Mouse (Mus musculus) Patski (cell line): ENCODE results near the gene Nfkb1. TPM values are rescaled to one million over a fixed set of nuclear protein-coding genes. Genes with fewer than 3 reads are reported as not detected.

ENCODE experiments used
- ATAC-seq: fragments of 100-300 bp; one replicate; pipeline ENCODE4 v1.8.0; 2021
- CTCF ChIA-PET: fragments of 350-600 bp; sonication (Branson Sonifier 250); formaldehyde crosslinking; loops from one replicate; lab custom pipeline; 2022; ENCODE audit warnings: inconsistent platforms; lab: Charles Lee
- POLR2A ChIA-PET: fragments of 350-600 bp; sonication (Branson Sonifier 250); formaldehyde crosslinking; loops from one replicate; lab custom pipeline; 2022; ENCODE audit warnings: antibody characterized with exemption, inconsistent platforms; lab: Charles Lee
- DNase-seq: peaks from one replicate; pipeline ENCODE4 v3.0.0-alpha.2; 2011; ENCODE audit warnings: low read depth, low spot score
- H3K27me3 ChIP-seq: fragments of 371-371 bp; one replicate; pipeline ENCODE4 v1.5.1; 2021
- CTCF ChIP-seq: fragments of 100-300 bp; IDR thresholded peaks from one replicate; pipeline ENCODE4 v1.5.1; 2021
- in situ Hi-C: fragments of 300-500 bp; cut with MboI; formaldehyde crosslinking; loops from 3 replicates; pipeline ENCODE4 v1.11.1; 2018; ENCODE audit warnings: low pct_unique_long_range_greater_than_20kb, mixed read lengths
- polyA plus RNA-seq: library from polyadenylated mRNA; unstranded; gene quantifications from one replicate; pipeline ENCODE4 v1.2.3, GENCODE M21; 2021

Nfkb1 gene
- polyA plus RNA-seq, 1 experiment from 2014 or later, result 151 TPM

GRCm38 (mm10) chr3:135585482-135585881, 105.9 kb downstream of the Nfkb1 start:
- ATAC-seq, result no peak

GRCm38 (mm10) chr3:135582246-135582645, 109.1 kb downstream of the Nfkb1 start:
- H3K27me3 ChIP-seq, result no peaks in the 10 kb centered on the region
- TF ChIP-seq CTCF, result no peak
- ATAC-seq (no peak), DNase-seq (no peak)
- ChIA-PET CTCF (interaction anchor here (1.0 to 1.5 kb wide), 5 partner anchors 8 to 180 kb away, joined by 3 to 4 read pairs (median 4); no protein-coding TSS in a partner anchor), POLR2A (interaction anchor here (0.9 kb wide), 1 partner anchor 143 kb away, joined by 3 read pairs; no protein-coding TSS in a partner anchor)
- in situ Hi-C loops, result no loop called here

More at GRCm38 (mm10) chr3:135585482-135585881, 105.9 kb downstream of the Nfkb1 start:
- H3K27me3 ChIP-seq, result no peaks in the 10 kb centered on the region
- DNase-seq, result no peak
- ChIA-PET POLR2A (interaction anchor here (0.7 to 1.0 kb wide), 2 partner anchors 10 to 37 kb away, joined by 4 read pairs; no protein-coding TSS in a partner anchor), CTCF (no interaction called here)
- TF ChIP-seq CTCF, result no peak
- in situ Hi-C loops, result no loop called here

DNA sequence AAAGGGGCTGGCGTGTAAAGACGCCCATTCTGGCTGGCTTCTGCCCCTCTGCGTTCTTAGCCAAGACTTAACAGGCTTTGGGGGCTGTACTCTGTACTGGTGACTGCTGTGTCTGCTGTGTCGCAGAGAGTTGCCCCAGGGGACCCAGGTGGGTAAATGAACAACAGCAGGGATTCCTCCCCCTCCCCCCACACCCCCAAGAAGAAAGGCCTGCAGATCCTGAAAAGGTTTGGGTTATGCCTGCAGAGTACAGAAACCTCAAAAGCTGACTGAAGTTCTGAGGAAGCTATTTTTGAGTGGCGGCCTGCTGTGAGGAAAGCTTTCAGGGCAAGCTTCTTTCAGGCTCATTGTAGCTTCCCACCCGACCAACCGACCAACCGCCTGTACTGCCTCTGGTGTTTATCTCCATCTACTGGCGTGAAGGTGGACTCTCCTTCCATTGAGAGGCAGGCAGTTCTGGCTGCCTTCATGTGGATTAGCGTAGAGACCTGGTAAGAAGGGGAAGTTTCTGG, 109.7 kb downstream of the Nfkb1 start:
- DNase-seq (no peak), ATAC-seq (no peak)
- ChIA-PET POLR2A (interaction anchor here (0.9 to 1.4 kb wide), 2 partner anchors 20 to 143 kb away, joined by 3 read pairs; no protein-coding TSS in a partner anchor), CTCF (interaction anchor here (0.6 to 1.5 kb wide), 8 partner anchors 9 to 179 kb away, joined by 3 to 4 read pairs (median 3); no protein-coding TSS in a partner anchor)
- H3K27me3 ChIP-seq, result no peaks in the 10 kb centered on the region
- in situ Hi-C loops, result no loop called here
- TF ChIP-seq CTCF, result no peak

DNA sequence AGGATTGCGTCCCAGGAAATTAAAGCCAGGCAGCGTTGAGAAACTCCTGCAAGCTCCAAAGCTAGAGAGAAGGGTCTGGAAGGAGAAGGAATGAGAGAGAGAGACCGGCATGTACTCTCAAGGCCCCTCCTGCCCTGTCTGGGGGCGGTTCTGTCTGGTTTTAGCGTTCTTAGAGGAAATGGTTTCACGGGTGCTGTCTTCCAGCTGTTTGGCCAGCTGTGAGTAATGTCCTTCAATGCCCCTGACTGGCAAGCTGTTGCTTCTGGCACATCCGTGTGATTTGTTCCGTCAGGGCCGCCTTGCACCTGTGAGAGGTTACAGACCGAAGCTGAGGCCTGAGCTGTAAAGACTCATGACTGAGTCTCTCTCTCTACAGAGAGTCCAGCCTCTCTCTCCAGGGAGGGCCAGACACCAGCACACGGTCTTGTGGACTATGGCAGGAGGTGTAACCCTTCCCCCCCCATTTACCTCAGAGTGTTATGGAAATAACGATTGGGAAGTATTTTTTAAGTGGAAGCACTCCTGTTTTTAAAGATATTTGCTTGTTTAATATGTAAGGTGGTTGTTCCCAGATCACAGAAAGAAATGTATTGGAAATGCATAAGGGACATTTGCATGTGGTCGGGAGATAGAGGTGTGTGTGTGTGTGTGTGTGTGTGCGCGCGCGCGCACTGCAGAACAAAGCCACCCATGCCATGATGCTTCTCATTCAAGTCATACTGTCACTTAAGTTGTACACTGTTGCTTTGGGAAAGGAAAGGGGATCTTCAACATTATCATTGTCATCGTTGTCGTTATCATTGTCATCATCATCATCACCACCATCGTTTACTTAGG, 110.7 kb downstream of the Nfkb1 start:
- no peak for TF ChIP-seq CTCF
- DNase-seq (no peak), ATAC-seq (no peak)
- no peaks in the 10 kb centered on the region for H3K27me3 ChIP-seq
- CTCF ChIA-PET, result interaction anchor here (0.9 to 1.6 kb wide), 5 partner anchors 10 to 20 kb away, joined by 3 to 5 read pairs (median 4); no protein-coding TSS in a partner anchor
- in situ Hi-C loops, result no loop called here
- POLR2A ChIA-PET, result interaction anchor here (1.4 kb wide), 1 partner anchor 21 kb away, joined by 3 read pairs; no protein-coding TSS in a partner anchor

DNA sequence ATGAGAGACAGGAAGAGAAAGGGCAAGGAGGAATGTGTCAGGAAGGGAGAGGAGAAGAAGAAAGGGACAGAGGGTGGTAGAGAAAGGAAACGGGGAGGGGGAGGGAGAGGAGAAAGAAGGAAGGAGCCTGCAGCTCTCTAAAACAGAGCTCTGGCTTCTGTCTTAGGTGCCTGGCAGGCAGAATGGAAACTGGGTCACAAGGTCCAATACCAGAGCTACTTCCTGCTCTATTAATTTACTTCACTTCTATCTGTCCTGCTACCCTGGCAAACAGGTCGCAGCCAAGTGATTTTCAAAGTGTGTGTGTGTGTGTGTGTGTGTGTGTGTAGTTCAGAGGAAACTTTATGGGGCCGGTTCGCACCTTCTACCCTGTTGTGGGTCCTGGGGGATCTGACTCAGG, 112.2 kb downstream of the Nfkb1 start:
- ATAC-seq (no peak), DNase-seq (no peak)
- H3K27me3 ChIP-seq, result no peaks in the 10 kb centered on the region
- in situ Hi-C loops, result no loop called here
- ChIA-PET POLR2A (interaction anchor here (1.0 kb wide), 1 partner anchor 59 kb away, joined by 3 read pairs; no protein-coding TSS in a partner anchor), CTCF (interaction anchor here (0.8 to 1.6 kb wide), 3 partner anchors 17 to 151 kb away, joined by 3 to 4 read pairs (median 3); no protein-coding TSS in a partner anchor)
- no peak for TF ChIP-seq CTCF

DNA sequence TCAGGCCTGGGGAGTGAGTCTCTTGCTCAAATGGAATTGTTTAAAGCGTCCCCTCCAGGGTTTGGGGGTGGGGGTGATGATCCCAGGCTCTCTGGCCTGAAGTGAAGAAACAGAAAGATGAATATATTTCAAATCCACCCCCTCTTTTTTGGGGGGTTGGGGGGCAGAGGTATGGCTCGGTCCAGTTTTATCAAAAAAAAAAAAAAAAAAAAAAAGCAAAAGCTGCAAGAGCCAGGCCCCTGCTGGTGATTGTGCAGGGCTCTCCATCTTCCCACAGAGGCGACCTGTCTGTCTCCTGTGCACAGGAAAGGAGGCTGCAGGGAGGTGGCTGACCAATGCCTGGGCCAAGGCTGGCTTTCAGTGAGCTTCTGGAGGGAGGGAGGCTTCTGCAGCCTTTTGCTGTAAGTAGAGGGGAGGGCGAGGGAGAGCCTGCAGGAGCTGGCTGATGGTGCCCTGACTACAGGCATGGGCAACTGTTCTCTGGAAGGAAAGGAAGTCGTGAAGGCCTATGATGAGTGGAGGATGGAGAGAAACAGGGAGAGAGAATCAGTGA, 112.7 kb downstream of the Nfkb1 start:
- in situ Hi-C loops, result no loop called here
- no peaks in the 10 kb centered on the region for H3K27me3 ChIP-seq
- POLR2A ChIA-PET, result interaction anchor here (1.0 kb wide), 1 partner anchor 60 kb away, joined by 3 read pairs; no protein-coding TSS in a partner anchor
- DNase-seq, result no peak
- no peak for ATAC-seq
- CTCF ChIA-PET, result interaction anchor here (0.9 to 1.6 kb wide), 2 partner anchors 17 to 37 kb away, joined by 3 to 4 read pairs; no protein-coding TSS in a partner anchor
- no peak for TF ChIP-seq CTCF

GRCm38 (mm10) chr3:135575126-135575525, 116.2 kb downstream of the Nfkb1 start:
- ChIA-PET POLR2A (no interaction called here), CTCF (interaction anchor here (1.0 kb wide), 1 partner anchor 13 kb away, joined by 3 read pairs; no protein-coding TSS in a partner anchor)
- no peak for TF ChIP-seq CTCF
- in situ Hi-C loops, result no loop called here
- DNase-seq (no peak), ATAC-seq (no peak)
- no peaks in the 10 kb centered on the region for H3K27me3 ChIP-seq

GRCm38 (mm10) chr3:135573051-135573450, 118.3 kb downstream of the Nfkb1 start:
- CTCF ChIA-PET, result interaction anchor here (0.6 to 1.4 kb wide), 5 partner anchors 8 to 158 kb away, joined by 3 to 4 read pairs (median 3); no protein-coding TSS in a partner anchor
- POLR2A ChIA-PET, result interaction anchor here (0.6 to 0.7 kb wide), 2 partner anchors 13 to 1964 kb away, joined by 3 to 4 read pairs; no protein-coding TSS in a partner anchor
- no peak for ATAC-seq
- in situ Hi-C loops, result no loop called here
- H3K27me3 ChIP-seq, result no peaks in the 10 kb centered on the region
- no peak for TF ChIP-seq CTCF
- DNase-seq, result no peak

DNA sequence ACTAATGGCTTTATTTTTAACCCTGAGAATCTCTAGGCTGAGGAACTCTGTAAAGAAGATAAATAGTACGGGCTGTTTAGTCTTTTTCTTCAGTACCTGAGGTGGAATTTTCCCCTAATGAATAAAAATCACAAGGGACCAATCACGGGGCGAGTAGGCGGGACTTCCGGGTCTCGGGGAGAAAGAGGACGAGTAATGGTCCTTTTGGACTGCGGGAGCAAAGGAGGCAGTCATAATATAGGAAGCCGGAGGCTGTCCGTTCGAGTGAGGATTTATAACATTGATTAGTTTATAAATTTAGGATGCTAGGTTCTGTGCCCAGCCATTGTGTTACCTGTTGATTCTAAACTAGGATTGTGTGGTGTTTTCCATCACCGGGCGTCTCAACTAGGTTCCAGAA, 119.8 kb downstream of the Nfkb1 start:
- in situ Hi-C loops, result no loop called here
- no peak for TF ChIP-seq CTCF
- no peak for ATAC-seq
- CTCF ChIA-PET, result interaction anchor here (1.4 to 1.8 kb wide), 2 partner anchors 14 to 167 kb away, joined by 3 to 6 read pairs; no protein-coding TSS in a partner anchor
- no peaks in the 10 kb centered on the region for H3K27me3 ChIP-seq
- DNase-seq, result no peak
- POLR2A ChIA-PET, result no interaction called here

- TF ChIP-seq CTCF, result no peak
- in situ Hi-C loops, result no loop called here
- ChIA-PET POLR2A (no interaction called here), CTCF (interaction anchor here (1.0 kb wide), 1 partner anchor 12 kb away, joined by 3 read pairs; no protein-coding TSS in a partner anchor)
- ATAC-seq, result no peak
- no peak for DNase-seq
- H3K27me3 ChIP-seq, result no peaks in the 10 kb centered on the region
These were observed 122.7 kb downstream of the Nfkb1 start for GRCm38 (mm10) chr3:135568633-135569032.
